Mouse (Mus musculus): ENCODE results near the gene Rinl. TPM values are rescaled to one million over a fixed set of nuclear protein-coding genes. Genes with fewer than 3 reads are reported as not detected.

The Rinl gene
- total and polyA plus RNA-seq, 3 experiments, result 1.3 to 3.2 (median 2.0) TPM

- Histone ChIP-seq H3K9ac (ENCODE audit: low read depth, low read length) (no peak overlapping the region), H3K4me3 (no peak overlapping the region), H3K4me1 (ENCODE audit: control insufficient read depth, insufficient read depth, low read length) (no peaks in the 10 kb centered on the region), H3K27ac (no peak overlapping the region), H3K36me3 (ENCODE audit: control insufficient read depth, insufficient read depth, low read length) (no peaks in the 10 kb centered on the region), H3K27me3 (ENCODE audit: control insufficient read depth, insufficient read depth, low read length) (no peaks in the 10 kb centered on the region), H3K79me2 (replicated peaks; ENCODE audit: control insufficient read depth, insufficient read depth, low read length) (no peaks in the 10 kb centered on the region)
- no peak for DNase-seq
- intact Hi-C loops (cut with DNase I), result no loop called here
- no peak for TF ChIP-seq POLR2A (IDR thresholded peaks at IDR 0.05; ENCODE audit: insufficient read depth, low read depth, low read length)
- 92% methylated on average over 7 of the region's 7 CpGs for WGBS
These were observed 38.8 kb upstream of the Rinl start for GRCm38 (mm10) chr7:28749935-28750334.

DNA sequence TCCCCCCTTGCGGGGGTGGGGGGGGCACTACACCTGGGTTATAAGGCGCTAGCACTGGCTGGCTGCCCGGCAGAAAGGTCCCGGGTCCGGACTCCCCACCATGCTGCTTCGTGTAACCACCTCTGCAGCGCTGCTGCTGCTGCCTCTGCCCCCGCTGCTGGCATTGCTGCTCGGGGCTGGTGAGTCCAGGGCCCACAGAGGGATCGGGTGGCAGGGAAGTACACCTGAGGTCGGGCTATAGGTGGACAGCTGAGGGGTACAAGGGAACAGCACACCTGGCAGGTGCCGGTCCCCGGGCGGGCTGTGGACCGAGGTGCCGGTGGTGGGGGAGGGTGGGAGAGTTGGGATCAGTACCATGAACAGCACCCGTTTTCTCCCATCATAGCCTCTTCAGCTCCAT lies 32.7 kb upstream of the Rinl start, which contains the start of gene Ccer2:
Ccer2 (plus strand) TSS at position 96 of the 400 bp plus-strand sequence.
- Histone ChIP-seq H3K27ac (no peak within 1 kb of the TSS), H3K27me3 (ENCODE audit: control insufficient read depth, insufficient read depth, low read length) (no peaks in the 10 kb centered on the region; the same call in 1 of the 2 replicates), H3K36me3 (ENCODE audit: control insufficient read depth, insufficient read depth, low read length) (no peaks in the 10 kb centered on the region), H3K79me2 (replicated peaks; ENCODE audit: control insufficient read depth, insufficient read depth, low read length) (no peaks in the 10 kb centered on the region), H3K4me1 (ENCODE audit: control insufficient read depth, insufficient read depth, low read length) (no peaks in the 10 kb centered on the region), H3K4me3 (no peak within 1 kb of the TSS), H3K9ac (ENCODE audit: low read depth, low read length) (no peak within 1 kb of the TSS)
- WGBS, result 5% methylated on average over 17 of the region's 17 CpGs
- intact Hi-C loops (cut with DNase I), result no loop called here
- TF ChIP-seq POLR2A (IDR thresholded peaks at IDR 0.05; ENCODE audit: insufficient read depth, low read depth, low read length) (no peak), EP300 (IDR thresholded peaks at IDR 0.05; ENCODE audit: insufficient read depth, low read depth, low read length) (no peak), CTCF (IDR thresholded peaks at IDR 0.05) (no peak)
- DNase-seq, result no peak

GRCm38 (mm10) chr7:28758623-28759022 lies 30.1 kb upstream of the Rinl start:
- Histone ChIP-seq H3K9ac (ENCODE audit: low read depth, low read length) (no peak overlapping the region), H3K4me1 (ENCODE audit: control insufficient read depth, insufficient read depth, low read length) (no peaks in the 10 kb centered on the region), H3K27me3 (ENCODE audit: control insufficient read depth, insufficient read depth, low read length) (no peaks in the 10 kb centered on the region; the same call in 1 of the 2 replicates), H3K36me3 (ENCODE audit: control insufficient read depth, insufficient read depth, low read length) (no peaks in the 10 kb centered on the region), H3K4me3 (no peak overlapping the region), H3K79me2 (replicated peaks; ENCODE audit: control insufficient read depth, insufficient read depth, low read length) (no peaks in the 10 kb centered on the region), H3K27ac (no peak overlapping the region)
- no peak for TF ChIP-seq CTCF (IDR thresholded peaks at IDR 0.05)
- TF ChIP-seq EP300 (IDR thresholded peaks at IDR 0.05; ENCODE audit: insufficient read depth, low read depth, low read length), result no peak
- TF ChIP-seq POLR2A (IDR thresholded peaks at IDR 0.05; ENCODE audit: insufficient read depth, low read depth, low read length), result no peak
- no peak for DNase-seq
- 83% methylated on average over 13 of the region's 13 CpGs for WGBS
- intact Hi-C loops (cut with DNase I), result no loop called here

GRCm38 (mm10) chr7:28761907-28762306 lies 26.9 kb upstream of the Rinl start:
- no peak overlapping the region for H3K9ac ChIP-seq (ENCODE audit: low read depth, low read length)
- no peaks in the 10 kb centered on the region for H3K27me3 ChIP-seq (ENCODE audit: control insufficient read depth, insufficient read depth, low read length)
- peaks cover under 1% of the 10 kb centered on the region for H3K79me2 ChIP-seq (replicated peaks; ENCODE audit: control insufficient read depth, insufficient read depth, low read length)
- H3K4me3 ChIP-seq, result no peak overlapping the region
- no peak for DNase-seq
- intact Hi-C loops (cut with DNase I), result no loop called here
- no peaks in the 10 kb centered on the region for H3K36me3 ChIP-seq (ENCODE audit: control insufficient read depth, insufficient read depth, low read length)
- H3K27ac ChIP-seq, result no peak overlapping the region
- WGBS, result 75% methylated on average over 9 of the region's 9 CpGs
- H3K4me1 ChIP-seq (ENCODE audit: control insufficient read depth, insufficient read depth, low read length), result peaks cover 4% of the 10 kb centered on the region
- TF ChIP-seq POLR2A (IDR thresholded peaks at IDR 0.05; ENCODE audit: insufficient read depth, low read depth, low read length), result no peak

- H3K4me1 ChIP-seq (ENCODE audit: control insufficient read depth, insufficient read depth, low read length), result peaks cover 5% of the 10 kb centered on the region
- WGBS, result 68% methylated on average over 6 of the region's 6 CpGs
- H3K36me3 ChIP-seq (ENCODE audit: control insufficient read depth, insufficient read depth, low read length), result no peaks in the 10 kb centered on the region
- H3K27ac ChIP-seq, result no peak overlapping the region
- DNase-seq, result no peak
- peaks cover 4% of the 10 kb centered on the region for H3K79me2 ChIP-seq (replicated peaks; ENCODE audit: control insufficient read depth, insufficient read depth, low read length)
- no peaks in the 10 kb centered on the region for H3K27me3 ChIP-seq (ENCODE audit: control insufficient read depth, insufficient read depth, low read length)
- no peak overlapping the region for H3K4me3 ChIP-seq
- no peak for TF ChIP-seq POLR2A (IDR thresholded peaks at IDR 0.05; ENCODE audit: insufficient read depth, low read depth, low read length)
- TF ChIP-seq EP300 (IDR thresholded peaks at IDR 0.05; ENCODE audit: insufficient read depth, low read depth, low read length), result no peak
- intact Hi-C loops (cut with DNase I), result loop anchor here (5.0 kb wide), 1 partner anchor 217 kb away; the partner anchor contains the start of genes Eif3k and Map4k1
- no peak overlapping the region for H3K9ac ChIP-seq (ENCODE audit: low read depth, low read length)
These were observed 23.6 kb upstream of the Rinl start for GRCm38 (mm10) chr7:28765211-28765610.

- Histone ChIP-seq H3K27ac (peak within 1 kb of the TSS; percentile 88), H3K79me2 (replicated peaks; ENCODE audit: control insufficient read depth, insufficient read depth, low read length) (peaks cover 4% of the 10 kb centered on the region), H3K36me3 (ENCODE audit: control insufficient read depth, insufficient read depth, low read length) (no peaks in the 10 kb centered on the region), H3K4me3 (peak within 1 kb of the TSS; percentile 89), H3K9ac (ENCODE audit: low read depth, low read length) (peak within 1 kb of the TSS; percentile 80), H3K4me1 (ENCODE audit: control insufficient read depth, insufficient read depth, low read length) (peaks cover 5% of the 10 kb centered on the region), H3K27me3 (ENCODE audit: control insufficient read depth, insufficient read depth, low read length) (no peaks in the 10 kb centered on the region)
- peak; percentile 93 to 99 for DNase-seq
- intact Hi-C loops (cut with DNase I), result loop anchor here (2.0 to 5.0 kb wide), 2 partner anchors 216 to 754 kb away; partner anchors contain the start of genes Eif3k and Map4k1
- TF ChIP-seq POLR2A (IDR thresholded peaks at IDR 0.05; ENCODE audit: insufficient read depth, low read depth, low read length), result peak; percentile 43
- peak; percentile 37 for TF ChIP-seq CTCF (IDR thresholded peaks at IDR 0.05)
- peak; percentile 73 for TF ChIP-seq EP300 (IDR thresholded peaks at IDR 0.05; ENCODE audit: insufficient read depth, low read depth, low read length)
- WGBS, result under 1% methylated on average over 45 of the region's 45 CpGs
These were observed 22.4 kb upstream of the Rinl start, which contains the start of gene Sirt2 for GRCm38 (mm10) chr7:28766173-28766879. TSS of gene Sirt2 (plus strand) at chr7:28766735.

Measured in heart, adult 2 months (tissue).